Mouse (Mus musculus): ENCODE data around the gene Lrp1. TPM values are rescaled to one million over a fixed set of nuclear protein-coding genes. Genes with fewer than 3 reads are reported as not detected.
A peak's percentile ranks its signal among the peaks of the same experiment; 100 is the strongest.

Lrp1 gene
- polyA plus RNA-seq, 1 experiment from 2014 or later = 109 TPM

DNA sequence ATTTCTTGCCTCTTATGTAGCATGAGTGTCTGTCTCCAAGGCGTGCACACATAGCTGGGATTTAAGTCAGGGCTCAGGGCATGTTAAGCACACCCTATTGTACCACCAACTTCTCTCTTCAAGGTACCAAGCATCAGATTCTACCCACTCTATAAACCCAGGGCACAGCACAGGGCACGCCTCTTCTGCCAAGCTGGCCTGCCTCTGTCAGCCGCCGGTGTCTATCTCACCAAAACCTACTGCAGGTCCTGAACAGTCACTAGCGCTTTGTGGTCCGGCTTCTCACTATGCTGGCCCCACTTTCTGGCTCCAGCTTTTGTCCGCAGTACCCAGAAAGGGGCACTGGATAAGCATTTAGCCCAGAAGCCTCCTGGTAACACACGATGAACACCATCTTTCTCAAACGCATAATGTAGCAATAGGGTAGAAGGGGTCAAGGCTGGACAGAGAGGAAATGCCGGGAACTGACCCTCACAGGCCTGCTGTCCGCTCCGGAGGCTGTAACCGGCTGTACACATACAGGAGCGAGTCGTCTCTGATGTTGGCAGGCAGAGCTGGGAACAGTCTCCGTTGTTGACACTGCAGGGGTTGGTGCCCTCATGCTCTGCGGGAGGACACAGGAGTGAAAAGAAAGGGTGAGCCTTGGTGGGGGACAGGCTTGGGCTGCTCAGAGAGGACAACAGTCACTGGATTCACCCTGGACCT is 49.9 kb downstream of the Lrp1 start:
- WGBS = 90% methylated on average over 17 of the region's 17 CpGs
- Histone ChIP-seq H3K4me3 (ENCODE audit: low read length) (no peak overlapping the region), H3K9me3 (ENCODE audit: control insufficient read depth, low read length) (no peaks in the 10 kb centered on the region), H3K4me1 (ENCODE audit: control insufficient read depth, insufficient read depth, low read depth, low read length) (no peaks in the 10 kb centered on the region), H3K27me3 (replicated peaks; ENCODE audit: control insufficient read depth, insufficient read depth, low read length) (no peaks in the 10 kb centered on the region), H3K9ac (ENCODE audit: low read depth, low read length) (no peak overlapping the region), H3K4me2 (ENCODE audit: low read length) (no peak overlapping the region), H3K27ac (ENCODE audit: low read depth, low read length) (no peak overlapping the region), H3K36me3 (ENCODE audit: control insufficient read depth, insufficient read depth, low read length) (peaks cover 66% of the 10 kb centered on the region)
- ATAC-seq = no peak

DNA sequence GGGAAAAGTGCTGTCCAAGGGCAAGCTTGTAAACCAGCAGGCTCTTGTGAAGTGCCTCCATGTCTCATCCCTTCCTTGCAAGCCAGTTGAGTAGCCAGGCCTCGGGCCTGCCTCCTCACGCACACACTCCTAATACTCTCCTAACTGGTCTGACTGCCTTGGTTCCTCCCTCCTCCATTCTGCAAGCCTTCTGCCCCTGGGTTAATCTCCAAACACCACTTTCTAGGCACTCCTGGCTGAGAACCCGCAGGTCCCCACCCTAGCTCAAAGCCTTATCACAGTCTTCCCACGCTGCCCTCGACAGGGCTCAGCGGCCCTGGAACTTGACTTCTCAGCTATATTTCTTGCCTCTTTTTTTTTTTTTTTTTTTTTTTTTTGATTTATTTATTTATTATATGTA is 50.6 kb downstream of the Lrp1 start:
- Histone ChIP-seq H3K9me3 (ENCODE audit: control insufficient read depth, low read length) (no peaks in the 10 kb centered on the region), H3K27ac (ENCODE audit: low read depth, low read length) (no peak overlapping the region), H3K36me3 (ENCODE audit: control insufficient read depth, insufficient read depth, low read length) (peaks cover 66% of the 10 kb centered on the region), H3K4me3 (ENCODE audit: low read length) (no peak overlapping the region), H3K4me2 (ENCODE audit: low read length) (no peak overlapping the region), H3K4me1 (ENCODE audit: control insufficient read depth, insufficient read depth, low read depth, low read length) (no peaks in the 10 kb centered on the region), H3K27me3 (replicated peaks; ENCODE audit: control insufficient read depth, insufficient read depth, low read length) (no peaks in the 10 kb centered on the region), H3K9ac (ENCODE audit: low read depth, low read length) (no peak overlapping the region)
- 87% methylated on average over 6 of the region's 6 CpGs for WGBS
- no peak for ATAC-seq

DNA sequence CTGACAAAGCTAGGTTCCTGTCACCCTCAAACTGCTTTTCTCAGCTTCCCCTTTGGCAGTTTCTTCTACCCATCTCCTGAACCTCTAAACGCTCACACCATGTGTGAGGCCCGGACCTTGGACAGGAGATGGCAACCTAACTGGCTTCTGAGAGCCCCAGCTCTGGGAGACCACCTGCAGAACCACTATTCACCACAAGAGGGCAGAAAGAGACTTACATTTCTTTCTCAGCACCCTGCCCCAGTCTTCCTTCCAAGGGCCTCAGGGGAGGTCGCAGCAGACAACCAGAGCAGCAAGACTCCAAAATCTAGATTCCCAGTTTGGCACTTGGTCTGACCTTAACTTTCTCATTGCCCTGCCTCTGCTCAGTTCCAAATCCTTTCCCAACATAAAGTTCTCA is 51.5 kb downstream of the Lrp1 start:
- H3K36me3 ChIP-seq (ENCODE audit: control insufficient read depth, insufficient read depth, low read length) = peaks cover 59% of the 10 kb centered on the region
- H3K4me1 ChIP-seq (ENCODE audit: control insufficient read depth, insufficient read depth, low read depth, low read length) = no peaks in the 10 kb centered on the region
- ATAC-seq = peak; percentile 62; the same call in 1 of the 2 replicates
- no peak overlapping the region for H3K4me3 ChIP-seq (ENCODE audit: low read length)
- WGBS = 32% methylated on average over 3 of the region's 3 CpGs
- no peaks in the 10 kb centered on the region for H3K27me3 ChIP-seq (replicated peaks; ENCODE audit: control insufficient read depth, insufficient read depth, low read length)
- H3K4me2 ChIP-seq (ENCODE audit: low read length) = no peak overlapping the region
- H3K9ac ChIP-seq (ENCODE audit: low read depth, low read length) = no peak overlapping the region
- no peaks in the 10 kb centered on the region for H3K9me3 ChIP-seq (ENCODE audit: control insufficient read depth, low read length)
- no peak overlapping the region for H3K27ac ChIP-seq (ENCODE audit: low read depth, low read length)

DNA sequence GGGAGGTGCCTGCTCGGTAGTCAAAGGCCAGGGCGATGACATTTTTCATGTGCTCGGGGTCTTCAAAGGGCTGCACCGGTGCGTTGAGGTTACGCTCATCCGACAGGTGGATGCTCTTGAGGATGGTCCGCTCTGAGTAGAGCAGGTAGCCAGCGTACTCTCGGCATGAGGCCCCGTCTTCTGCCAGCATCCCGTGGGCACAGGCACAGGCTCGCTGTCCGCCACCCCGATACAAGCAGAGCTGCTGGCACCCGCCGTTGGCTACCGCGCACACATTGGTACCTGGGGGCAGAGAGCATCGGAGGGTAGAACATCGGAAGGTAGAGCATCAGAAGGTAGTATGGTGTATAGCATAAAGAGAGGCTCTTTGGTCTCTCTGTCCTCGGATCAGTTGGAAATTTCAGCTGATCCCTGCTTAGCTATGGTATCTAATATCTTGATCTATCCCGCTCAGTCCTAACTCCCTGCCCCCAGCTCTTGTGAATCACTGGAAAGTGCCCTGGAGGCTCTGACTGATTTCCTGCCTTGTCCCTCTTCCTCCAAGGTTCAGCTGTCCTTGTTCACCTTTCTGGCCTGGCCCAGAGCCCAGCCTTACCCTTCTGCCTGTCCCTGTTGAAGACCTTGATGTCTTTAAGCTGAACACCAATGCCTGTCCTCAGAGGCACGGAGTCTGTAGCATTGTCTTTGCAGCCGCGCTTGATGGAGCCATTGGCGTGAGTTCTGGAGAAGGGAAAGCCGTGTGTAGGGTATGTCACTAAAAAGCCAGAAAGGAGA is 54.2 kb downstream of the Lrp1 start:
- ATAC-seq = no peak
- H3K9me3 ChIP-seq (ENCODE audit: control insufficient read depth, low read length) = no peaks in the 10 kb centered on the region
- no peak overlapping the region for H3K4me2 ChIP-seq (ENCODE audit: low read length)
- WGBS = 97% methylated on average over 28 of the region's 28 CpGs
- no peak overlapping the region for H3K4me3 ChIP-seq (ENCODE audit: low read length)
- H3K9ac ChIP-seq (ENCODE audit: low read depth, low read length) = no peak overlapping the region
- no peaks in the 10 kb centered on the region for H3K27me3 ChIP-seq (replicated peaks; ENCODE audit: control insufficient read depth, insufficient read depth, low read length)
- peaks cover 59% of the 10 kb centered on the region for H3K36me3 ChIP-seq (ENCODE audit: control insufficient read depth, insufficient read depth, low read length)
- no peak overlapping the region for H3K27ac ChIP-seq (ENCODE audit: low read depth, low read length)
- H3K4me1 ChIP-seq (ENCODE audit: control insufficient read depth, insufficient read depth, low read depth, low read length) = no peaks in the 10 kb centered on the region

DNA sequence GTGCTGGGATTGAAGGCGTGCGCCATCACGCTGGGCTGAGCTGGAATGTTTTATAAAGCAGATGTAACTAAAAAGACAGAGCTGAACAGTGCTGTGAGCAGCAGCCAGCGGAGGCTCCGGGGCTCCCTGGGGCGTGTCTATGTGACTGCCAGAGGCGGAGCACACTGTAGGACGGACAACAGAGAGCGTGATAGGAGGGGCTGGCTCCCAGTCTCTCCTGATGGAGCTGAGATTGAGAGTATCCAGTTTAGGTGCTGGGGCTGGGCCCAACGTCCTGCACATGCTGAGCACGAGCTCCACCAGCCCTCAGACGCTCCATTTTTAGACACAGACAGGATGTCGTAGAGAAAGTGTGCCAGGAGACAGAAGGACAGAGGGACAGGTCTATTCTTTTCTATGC is 56.6 kb downstream of the Lrp1 start:
- H3K4me3 ChIP-seq (ENCODE audit: low read length) = no peak overlapping the region
- H3K9me3 ChIP-seq (ENCODE audit: control insufficient read depth, low read length) = no peaks in the 10 kb centered on the region
- 48% methylated on average over 13 of the region's 13 CpGs for WGBS
- H3K4me1 ChIP-seq (ENCODE audit: control insufficient read depth, insufficient read depth, low read depth, low read length) = no peaks in the 10 kb centered on the region
- H3K27me3 ChIP-seq (replicated peaks; ENCODE audit: control insufficient read depth, insufficient read depth, low read length) = no peaks in the 10 kb centered on the region
- no peak for ATAC-seq
- no peak overlapping the region for H3K4me2 ChIP-seq (ENCODE audit: low read length)
- no peak overlapping the region for H3K9ac ChIP-seq (ENCODE audit: low read depth, low read length)
- peaks cover 72% of the 10 kb centered on the region for H3K36me3 ChIP-seq (ENCODE audit: control insufficient read depth, insufficient read depth, low read length)
- H3K27ac ChIP-seq (ENCODE audit: low read depth, low read length) = no peak overlapping the region

- Histone ChIP-seq H3K4me3 (ENCODE audit: low read length) (no peak overlapping the region), H3K27ac (ENCODE audit: low read depth, low read length) (no peak overlapping the region), H3K27me3 (replicated peaks; ENCODE audit: control insufficient read depth, insufficient read depth, low read length) (no peaks in the 10 kb centered on the region), H3K9me3 (ENCODE audit: control insufficient read depth, low read length) (no peaks in the 10 kb centered on the region), H3K4me2 (ENCODE audit: low read length) (no peak overlapping the region), H3K36me3 (ENCODE audit: control insufficient read depth, insufficient read depth, low read length) (peaks cover 72% of the 10 kb centered on the region), H3K4me1 (ENCODE audit: control insufficient read depth, insufficient read depth, low read depth, low read length) (no peaks in the 10 kb centered on the region), H3K9ac (ENCODE audit: low read depth, low read length) (no peak overlapping the region; the same call in 1 of the 2 replicates)
- no peak for ATAC-seq
- 78% methylated on average over 5 of the region's 8 CpGs for WGBS
Observed at GRCm38 (mm10) chr10:127563840-127564239, 57.1 kb downstream of the Lrp1 start.

DNA sequence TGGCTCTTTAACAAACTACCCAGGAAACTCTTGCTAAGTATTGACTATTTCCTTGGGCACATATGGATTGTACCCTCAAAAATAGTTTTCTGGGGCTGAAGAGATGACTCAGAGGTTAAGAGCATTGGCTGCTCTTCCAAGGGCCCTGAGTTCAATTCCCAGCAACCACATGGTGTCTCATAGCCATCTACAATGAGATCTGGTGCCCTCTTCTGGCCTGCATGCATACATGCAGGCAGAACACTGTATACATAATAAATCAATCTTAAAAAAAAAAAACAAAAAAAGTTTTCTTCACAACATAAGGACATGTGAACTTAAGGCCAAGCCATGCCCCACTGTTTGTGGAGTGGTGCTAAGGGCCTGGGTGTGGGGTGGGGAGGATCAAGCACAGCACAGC is 59.8 kb downstream of the Lrp1 start:
- no peaks in the 10 kb centered on the region for H3K9me3 ChIP-seq (ENCODE audit: control insufficient read depth, low read length)
- H3K36me3 ChIP-seq (ENCODE audit: control insufficient read depth, insufficient read depth, low read length) = peaks cover 81% of the 10 kb centered on the region
- no peaks in the 10 kb centered on the region for H3K27me3 ChIP-seq (replicated peaks; ENCODE audit: control insufficient read depth, insufficient read depth, low read length)
- H3K4me2 ChIP-seq (ENCODE audit: low read length) = no peak overlapping the region
- no peak overlapping the region for H3K27ac ChIP-seq (ENCODE audit: low read depth, low read length)
- no peak for ATAC-seq
- H3K4me3 ChIP-seq (ENCODE audit: low read length) = no peak overlapping the region
- no peak overlapping the region for H3K9ac ChIP-seq (ENCODE audit: low read depth, low read length)
- H3K4me1 ChIP-seq (ENCODE audit: control insufficient read depth, insufficient read depth, low read depth, low read length) = no peaks in the 10 kb centered on the region

DNA sequence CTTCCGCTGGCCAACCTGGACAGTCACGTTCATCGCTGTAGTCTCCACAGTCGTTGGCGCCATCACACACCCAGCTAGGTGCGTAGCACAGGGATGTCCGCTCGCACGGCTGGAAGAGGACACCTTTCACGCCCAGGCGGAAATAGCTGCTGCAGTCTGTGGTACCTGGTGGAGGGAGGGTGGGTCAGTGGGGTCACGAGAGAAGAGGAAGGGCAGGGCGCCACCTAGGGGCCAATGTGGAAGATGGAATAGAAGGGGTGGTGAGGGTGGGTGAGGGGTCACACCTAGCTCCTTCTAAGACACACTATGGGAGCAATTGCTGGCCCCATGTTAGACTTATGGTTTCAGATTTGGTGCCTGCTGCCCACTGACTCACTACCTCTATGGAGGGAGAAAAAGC is 63.6 kb downstream of the Lrp1 start:
- no peaks in the 10 kb centered on the region for H3K27me3 ChIP-seq (replicated peaks; ENCODE audit: control insufficient read depth, insufficient read depth, low read length)
- ATAC-seq = no peak
- H3K4me3 ChIP-seq (ENCODE audit: low read length) = no peak overlapping the region
- WGBS = 89% methylated on average over 13 of the region's 13 CpGs
- no peaks in the 10 kb centered on the region for H3K4me1 ChIP-seq (ENCODE audit: control insufficient read depth, insufficient read depth, low read depth, low read length)
- no peak overlapping the region for H3K27ac ChIP-seq (ENCODE audit: low read depth, low read length)
- H3K9ac ChIP-seq (ENCODE audit: low read depth, low read length) = no peak overlapping the region; the same call in 1 of the 2 replicates
- H3K4me2 ChIP-seq (ENCODE audit: low read length) = no peak overlapping the region
- H3K36me3 ChIP-seq (ENCODE audit: control insufficient read depth, insufficient read depth, low read length) = peaks cover 93% of the 10 kb centered on the region
- H3K9me3 ChIP-seq (ENCODE audit: control insufficient read depth, low read length) = no peaks in the 10 kb centered on the region

- no peak overlapping the region for H3K4me2 ChIP-seq (ENCODE audit: low read length)
- H3K4me3 ChIP-seq (ENCODE audit: low read length) = no peak overlapping the region
- H3K36me3 ChIP-seq (ENCODE audit: control insufficient read depth, insufficient read depth, low read length) = peaks cover 91% of the 10 kb centered on the region
- no peaks in the 10 kb centered on the region for H3K27me3 ChIP-seq (replicated peaks; ENCODE audit: control insufficient read depth, insufficient read depth, low read length)
- H3K9ac ChIP-seq (ENCODE audit: low read depth, low read length) = no peak overlapping the region
- WGBS = 63% methylated on average over 18 of the region's 18 CpGs
- no peaks in the 10 kb centered on the region for H3K9me3 ChIP-seq (ENCODE audit: control insufficient read depth, low read length)
- H3K27ac ChIP-seq (ENCODE audit: low read depth, low read length) = no peak overlapping the region
- no peaks in the 10 kb centered on the region for H3K4me1 ChIP-seq (ENCODE audit: control insufficient read depth, insufficient read depth, low read depth, low read length)
- ATAC-seq = no peak; the same call in 1 of the 2 replicates
Observed at GRCm38 (mm10) chr10:127555703-127556102, 65.2 kb downstream of the Lrp1 start.

Measured in hindbrain, embryonic 16.5 days (tissue).